Mouse (Mus musculus) liver, postnatal 0 days (tissue): ENCODE data around the gene Tbc1d1. TPM values are rescaled to one million over a fixed set of nuclear protein-coding genes. Genes with fewer than 3 reads are reported as not detected.

Experiments used
- ATAC-seq: fragments of 200-750 bp; cut with Nextera tagmentation; 2 replicates; pipeline ENCODE4 v1.8.0; 2017; ENCODE audit warnings: mild to moderate bottlenecking, moderate library complexity
- DNase-seq: peaks from one replicate; pipeline ENCODE4 v3.0.0-alpha.2; 2016
- H3K27ac ChIP-seq: fragments of 300-500 bp; sonication (generic); 2 replicates; pipeline ENCODE4 v1.5.1; 2014; ENCODE audit warnings: antibody characterized with exemption, moderate library complexity, mild to moderate bottlenecking, low read depth
- H3K27me3 ChIP-seq: fragments of 300-500 bp; sonication (generic); 2 replicates; pipeline ENCODE4 v1.6.1; 2014; ENCODE audit warnings: low read length, control low read depth, mixed read lengths; ENCODE audit not compliant: insufficient read depth
- H3K36me3 ChIP-seq: fragments of 300-500 bp; sonication (generic); replicated peaks from 2 replicates; pipeline ENCODE4 v1.6.1; 2014; ENCODE audit warnings: mild to moderate bottlenecking, control low read depth, low read length, moderate library complexity, mixed read lengths; ENCODE audit not compliant: insufficient read depth
- H3K4me1 ChIP-seq: fragments of 300-500 bp; sonication (generic); 2 replicates; pipeline ENCODE4 v1.6.1; 2014; ENCODE audit warnings: antibody characterized with exemption, mild to moderate bottlenecking, control low read depth; ENCODE audit not compliant: insufficient read depth
- H3K4me2 ChIP-seq: fragments of 300-500 bp; sonication (generic); 2 replicates; pipeline ENCODE4 v1.6.1; 2014; ENCODE audit warnings: low read depth, mild to moderate bottlenecking, low read length, moderate library complexity, mixed read lengths
- H3K4me3 ChIP-seq: fragments of 300-500 bp; sonication (generic); 2 replicates; pipeline ENCODE4 v1.5.1; 2014; ENCODE audit warnings: low read depth, low read length
- H3K9ac ChIP-seq: fragments of 300-500 bp; sonication (generic); replicated peaks from 2 replicates; pipeline ENCODE4 v1.6.1; 2014; ENCODE audit warnings: mild to moderate bottlenecking, moderate library complexity
- H3K9me3 ChIP-seq: fragments of 300-500 bp; sonication (generic); 2 replicates; pipeline ENCODE4 v1.6.1; 2016; ENCODE audit warnings: mild to moderate bottlenecking, control low read depth, low read length, mixed read lengths
- CTCF ChIP-seq: sonication (generic); IDR thresholded peaks from 2 replicates; pipeline ENCODE4 v1.5.1; 2016; ENCODE audit warnings: antibody characterized with exemption, low read depth
- EP300 ChIP-seq: IDR thresholded peaks from 2 replicates; pipeline ENCODE4 v1.6.1; 2016; ENCODE audit warnings: antibody characterized with exemption, low read depth, mild to moderate bottlenecking
- WGBS: fragments of 180-500 bp; shearing (Covaris S2); extraction: QIAGEN DNeasy Blood & Tissue Kit; methylation state at CpG from one replicate; pipeline ENCODE4 v1.1.7; 2014; ENCODE audit not compliant: insufficient replicate concordance; 5-methylcytosine and 5-hydroxymethylcytosine counted together
- polyA plus RNA-seq: library from polyadenylated mRNA; unstranded; fragments of >200 nt; fragmentation: Nextera tagmentation; extraction: Ambion mirVana; gene quantifications from 2 replicates; pipeline ENCODE4 v1.2.1, GENCODE M21; 2015

Gene Tbc1d1
- polyA plus RNA-seq, 1 experiment from 2014 or later = 5.0 TPM

DNA sequence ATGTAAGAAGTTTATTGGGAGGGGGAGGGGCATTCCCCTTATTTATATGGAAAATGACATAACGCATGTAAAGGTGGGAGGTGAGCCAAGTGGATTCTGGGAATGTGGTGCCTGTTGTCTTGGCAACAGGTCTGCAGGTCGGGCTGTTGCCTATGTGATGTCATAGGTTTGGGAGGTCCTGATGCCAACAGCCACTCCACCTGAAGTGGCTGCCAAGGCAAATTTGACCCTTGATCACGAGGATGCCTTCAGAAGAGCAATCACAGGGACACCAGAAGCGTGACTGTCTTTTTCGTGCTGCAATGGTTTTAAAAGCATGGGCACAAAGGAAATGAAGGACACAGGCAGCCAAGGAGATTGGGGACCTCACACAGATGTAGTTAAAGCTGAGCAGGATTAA is 30.3 kb upstream of the Tbc1d1 start:
- DNase-seq = peak; percentile 31
- TF ChIP-seq CTCF = no peak
- no peak for TF ChIP-seq EP300

DNA sequence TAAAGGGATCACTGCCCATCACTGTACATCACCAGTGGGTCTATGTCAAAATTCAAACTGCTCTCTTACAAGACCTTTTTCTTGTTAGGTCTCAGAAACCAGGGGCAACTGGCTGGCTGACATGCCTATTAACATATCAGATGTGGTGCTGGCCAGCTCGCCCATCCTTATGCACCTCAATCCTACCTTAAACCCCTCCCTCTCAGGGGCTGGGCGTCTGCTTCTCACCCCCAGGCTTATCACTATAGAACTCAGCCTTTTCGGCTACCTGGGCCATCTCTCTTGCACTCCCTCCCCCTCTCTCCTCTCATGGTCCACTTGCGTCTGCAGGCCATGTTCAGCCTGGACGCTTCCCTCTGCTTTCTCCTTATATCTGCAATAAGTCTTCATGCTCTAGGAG is 24.6 kb upstream of the Tbc1d1 start:
- Histone ChIP-seq H3K4me1 (0 out of 2 replicates have a peak, but pooled peaks cover 5% of the 10 kb centered on the region), H3K27ac (no peak overlapping the region), H3K36me3 (0 out of 2 replicates have a peak, but pooled peaks cover 4% of the 10 kb centered on the region), H3K9me3 (no peaks in the 10 kb centered on the region), H3K27me3 (no peaks in the 10 kb centered on the region), H3K4me3 (no peak overlapping the region), H3K9ac (no peak overlapping the region), H3K4me2 (no peak overlapping the region)
- DNase-seq (no peak), ATAC-seq (no peak)
- TF ChIP-seq EP300 (no peak), CTCF (no peak)
- 68% methylated on average over 5 of the region's 5 CpGs for WGBS

More for the DNA sequence above, 30.3 kb upstream of the Tbc1d1 start:
- Histone ChIP-seq H3K4me2 (no peak overlapping the region), H3K27ac (no peak overlapping the region), H3K36me3 (0 out of 2 replicates have a peak, but pooled peaks cover 4% of the 10 kb centered on the region), H3K4me1 (no peaks in the 10 kb centered on the region), H3K9me3 (no peaks in the 10 kb centered on the region), H3K27me3 (no peaks in the 10 kb centered on the region), H3K4me3 (no peak overlapping the region), H3K9ac (no peak overlapping the region)
- 77% methylated on average over 5 of the region's 5 CpGs for WGBS
- ATAC-seq = peak; percentile 62

DNA sequence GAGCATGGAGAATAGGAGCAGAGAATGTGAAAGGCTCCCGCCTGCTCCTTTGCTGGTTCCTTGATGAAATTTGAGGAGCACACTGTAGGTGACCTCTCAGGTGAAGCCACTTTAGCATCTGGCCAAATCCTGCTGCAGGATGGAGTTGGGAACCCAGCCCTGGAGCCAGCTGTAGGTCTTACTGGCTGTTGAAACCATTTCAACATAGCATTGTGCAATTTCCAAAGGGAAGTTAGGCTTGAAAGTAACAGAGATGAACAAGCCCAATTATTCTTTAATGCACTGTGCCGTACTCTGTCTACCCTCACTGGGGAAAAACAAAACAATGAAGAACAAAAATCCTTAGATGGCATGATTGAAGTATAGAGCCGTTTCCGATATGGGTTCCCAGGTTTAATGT is 22.2 kb upstream of the Tbc1d1 start:
- Histone ChIP-seq H3K9me3 (no peaks in the 10 kb centered on the region), H3K36me3 (no peaks in the 10 kb centered on the region), H3K27me3 (no peaks in the 10 kb centered on the region), H3K9ac (no peak overlapping the region), H3K4me3 (no peak overlapping the region), H3K27ac (no peak overlapping the region), H3K4me1 (0 out of 2 replicates have a peak, but pooled peaks cover 5% of the 10 kb centered on the region), H3K4me2 (no peak overlapping the region)
- no peak for TF ChIP-seq EP300
- TF ChIP-seq CTCF = no peak
- 75% methylated on average over 4 of the region's 4 CpGs for WGBS
- ATAC-seq (no peak), DNase-seq (no peak)

GRCm38 (mm10) chr5:64136325-64136724 is 19.8 kb upstream of the Tbc1d1 start:
- H3K9me3 ChIP-seq = no peaks in the 10 kb centered on the region
- ATAC-seq (no peak), DNase-seq (peak; percentile 34)
- no peak overlapping the region for H3K4me2 ChIP-seq
- H3K27ac ChIP-seq = no peak overlapping the region
- no peak overlapping the region for H3K9ac ChIP-seq
- 0 out of 2 replicates have a peak, but pooled peaks cover 5% of the 10 kb centered on the region for H3K4me1 ChIP-seq
- H3K4me3 ChIP-seq = no peak overlapping the region
- H3K27me3 ChIP-seq = no peaks in the 10 kb centered on the region
- peak; percentile 75 for TF ChIP-seq CTCF
- no peak for TF ChIP-seq EP300
- 69% methylated on average over 5 of the region's 5 CpGs for WGBS
- no peaks in the 10 kb centered on the region for H3K36me3 ChIP-seq

DNA sequence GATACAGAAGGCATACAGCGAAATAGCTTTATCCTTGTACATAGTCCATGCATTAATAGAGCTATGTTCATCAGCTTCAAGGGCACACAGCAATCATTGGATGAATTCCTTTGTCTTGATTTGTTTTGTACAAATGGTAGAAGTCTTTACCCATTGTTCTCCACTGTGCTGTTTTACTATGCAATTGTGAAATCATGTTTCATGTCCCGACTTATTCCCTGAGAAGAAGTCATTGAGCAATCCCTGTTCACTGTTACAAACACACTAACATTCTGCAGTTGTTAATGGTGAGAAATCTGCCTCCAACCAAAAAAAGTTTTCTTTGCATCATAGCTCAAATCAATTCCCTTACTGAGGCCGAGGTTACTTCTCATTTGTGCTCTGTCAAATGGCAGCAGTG is 15.9 kb upstream of the Tbc1d1 start:
- ATAC-seq (no peak), DNase-seq (no peak)
- no peak for TF ChIP-seq CTCF
- H3K4me2 ChIP-seq = no peak overlapping the region
- H3K9me3 ChIP-seq = no peaks in the 10 kb centered on the region
- H3K27ac ChIP-seq = no peak overlapping the region
- 60% methylated on average over 3 of the region's 3 CpGs for WGBS
- no peaks in the 10 kb centered on the region for H3K36me3 ChIP-seq
- no peaks in the 10 kb centered on the region for H3K4me1 ChIP-seq
- no peaks in the 10 kb centered on the region for H3K27me3 ChIP-seq
- H3K4me3 ChIP-seq = no peak overlapping the region
- no peak overlapping the region for H3K9ac ChIP-seq

DNA sequence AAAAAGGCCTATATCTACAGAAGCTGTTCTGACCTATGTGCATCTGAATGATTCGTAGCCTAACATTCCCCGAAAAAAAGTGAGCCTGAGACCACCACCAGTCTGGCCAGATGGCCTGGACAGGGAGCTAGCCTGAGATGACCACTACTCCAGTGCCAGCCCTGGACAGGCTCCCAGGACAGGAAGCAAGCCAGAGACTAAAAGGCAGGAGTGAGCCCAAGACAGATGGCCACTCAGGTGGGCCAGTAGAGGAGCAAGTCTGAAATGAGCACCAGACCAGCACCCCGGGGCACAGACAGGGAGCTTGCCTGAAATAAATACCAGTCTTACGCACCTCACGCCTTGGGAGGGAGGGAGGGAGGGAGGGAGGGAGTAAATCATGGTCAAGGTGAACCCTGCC is 11.8 kb upstream of the Tbc1d1 start:
- Histone ChIP-seq H3K4me3 (no peak overlapping the region), H3K4me2 (no peak overlapping the region), H3K4me1 (no peaks in the 10 kb centered on the region), H3K36me3 (no peaks in the 10 kb centered on the region), H3K9me3 (no peaks in the 10 kb centered on the region), H3K27me3 (no peaks in the 10 kb centered on the region), H3K27ac (no peak overlapping the region), H3K9ac (no peak overlapping the region)
- TF ChIP-seq CTCF (no peak), EP300 (no peak)
- ATAC-seq = no peak
- DNase-seq = no peak
- WGBS = 73% methylated on average over 5 of the region's 5 CpGs
